Mouse (Mus musculus) embryo, embryonic 11 days (tissue): Measurements from ENCODE around the gene Zdhhc14.
"Not testable (repeated sequence)": the region's sequence is repeated elsewhere in the genome, so short reads cannot be mapped to it uniquely, and the experiment has no call there.

Experiments
- DNase-seq: peaks from one replicate; pipeline ENCODE4 v3.0.0-alpha.2; 2015

The Zdhhc14 gene

GRCm38 (mm10) chr17:5609875-5610552 lies 117.7 kb downstream of the Zdhhc14 start:
- no peak for DNase-seq

GRCm38 (mm10) chr17:5612236-5612635 lies 119.9 kb downstream of the Zdhhc14 start:
- no peak for DNase-seq

GRCm38 (mm10) chr17:5614771-5615318 lies 122.5 kb downstream of the Zdhhc14 start:
- peak; percentile 9 for DNase-seq

- DNase-seq, result no peak
Measured at GRCm38 (mm10) chr17:5621626-5622591, 129.6 kb downstream of the Zdhhc14 start.

GRCm38 (mm10) chr17:5622764-5623163 lies 130.4 kb downstream of the Zdhhc14 start:
- DNase-seq, result no peak

- no peak for DNase-seq
Measured at GRCm38 (mm10) chr17:5623181-5623580, 130.8 kb downstream of the Zdhhc14 start.

- not testable (repeated sequence) for DNase-seq
Measured at GRCm38 (mm10) chr17:5624815-5625214, 132.5 kb downstream of the Zdhhc14 start.

GRCm38 (mm10) chr17:5626402-5626801 lies 134.0 kb downstream of the Zdhhc14 start:
- no peak for DNase-seq

GRCm38 (mm10) chr17:5627664-5628063 lies 135.3 kb downstream of the Zdhhc14 start:
- DNase-seq, result no peak

- DNase-seq, result no peak
Measured at GRCm38 (mm10) chr17:5629651-5630050, 137.3 kb downstream of the Zdhhc14 start.

GRCm38 (mm10) chr17:5635254-5635653 lies 142.9 kb downstream of the Zdhhc14 start:
- no peak for DNase-seq

- DNase-seq, result no peak
Measured at GRCm38 (mm10) chr17:5641436-5641835, 149.1 kb downstream of the Zdhhc14 start.

- no peak for DNase-seq
Measured at GRCm38 (mm10) chr17:5642918-5643721, 150.8 kb downstream of the Zdhhc14 start.

GRCm38 (mm10) chr17:5650124-5650523 lies 157.8 kb downstream of the Zdhhc14 start:
- no peak for DNase-seq

- DNase-seq, result no peak
Measured at GRCm38 (mm10) chr17:5650642-5651041, 158.3 kb downstream of the Zdhhc14 start.

- no peak for DNase-seq
Measured at GRCm38 (mm10) chr17:5651551-5651950, 159.2 kb downstream of the Zdhhc14 start.

- DNase-seq, result no peak
Measured at GRCm38 (mm10) chr17:5653981-5654380, 161.6 kb downstream of the Zdhhc14 start.

GRCm38 (mm10) chr17:5655536-5655935 lies 163.2 kb downstream of the Zdhhc14 start:
- no peak for DNase-seq

GRCm38 (mm10) chr17:5660317-5661080 lies 168.1 kb downstream of the Zdhhc14 start:
- DNase-seq, result peak; percentile 8

GRCm38 (mm10) chr17:5666652-5667051 lies 174.3 kb downstream of the Zdhhc14 start:
- DNase-seq, result no peak

- no peak for DNase-seq
Measured at GRCm38 (mm10) chr17:5668456-5668855, 176.1 kb downstream of the Zdhhc14 start.

- DNase-seq, result no peak
Measured at GRCm38 (mm10) chr17:5668981-5669380, 176.6 kb downstream of the Zdhhc14 start.
